Mouse (Mus musculus): ENCODE measurements around the gene Plekhh2. TPM values are rescaled to one million over a fixed set of nuclear protein-coding genes. Genes with fewer than 3 reads are reported as not detected.

Plekhh2 gene
- total and polyA plus RNA-seq, 2 experiments: 0.46 to 0.65 TPM

DNA sequence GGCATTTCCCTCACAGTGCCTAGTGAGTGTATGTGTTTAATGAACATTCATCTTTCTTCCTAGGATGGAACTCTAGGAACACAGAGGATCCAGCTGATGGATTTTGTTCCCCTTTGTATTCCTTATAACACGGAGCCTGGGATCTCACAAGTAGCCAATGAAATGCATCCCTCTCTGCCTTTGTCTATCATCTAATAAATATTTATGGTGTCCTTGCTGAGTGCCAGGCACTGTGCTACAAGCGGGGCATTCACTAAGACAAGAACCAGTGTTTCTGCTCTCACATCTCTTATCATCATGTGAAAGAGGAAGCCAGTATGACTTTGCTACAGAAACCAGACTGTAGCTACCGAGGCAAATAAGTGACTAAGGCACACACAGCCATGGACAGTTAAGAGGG is 3.0 kb upstream of the Plekhh2 start:
- Histone ChIP-seq H3K27ac (replicated peaks; ENCODE audit: insufficient read depth, low read depth, low read length) (no peak overlapping the region), H3K4me3 (ENCODE audit: insufficient read depth, low read depth, low read length) (no peak overlapping the region), H3K9ac (ENCODE audit: low read depth, low read length) (no peak overlapping the region), H3K36me3 (ENCODE audit: control insufficient read depth, insufficient read depth, low read length) (no peaks in the 10 kb centered on the region), H3K4me1 (ENCODE audit: control insufficient read depth, insufficient read depth, low read length) (no peaks in the 10 kb centered on the region), H3K27me3 (ENCODE audit: control insufficient read depth, insufficient read depth, low read length) (peaks cover 10% of the 10 kb centered on the region), H3K79me2 (ENCODE audit: control insufficient read depth, insufficient read depth, low read length) (no peaks in the 10 kb centered on the region)
- 80% methylated on average over 3 of the region's 3 CpGs for WGBS
- DNase-seq (ENCODE audit: extremely low read depth, low read depth, low spot score): no peak
- no peak for TF ChIP-seq CTCF (IDR thresholded peaks at IDR 0.05; ENCODE audit: low read depth, low read length)

DNA sequence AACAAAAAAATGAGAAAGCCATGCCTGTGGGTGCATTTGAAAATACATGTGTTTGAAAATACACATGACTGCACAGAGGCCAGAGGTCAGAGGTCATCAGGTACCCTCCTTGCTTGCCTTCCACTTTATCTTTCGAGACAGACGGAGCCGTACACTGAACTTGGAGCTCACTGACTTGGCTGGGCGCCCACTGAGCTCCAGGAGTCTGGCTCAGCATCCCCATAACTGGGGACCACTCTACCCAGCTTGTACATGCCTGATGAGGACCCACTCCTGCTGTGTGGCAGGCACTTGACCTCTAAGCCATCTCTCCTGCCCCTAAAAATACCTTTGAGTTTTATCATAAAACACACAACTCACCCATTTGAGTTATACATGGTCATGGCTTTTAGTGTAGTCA is 2.5 kb upstream of the Plekhh2 start:
- no peak overlapping the region for H3K27ac ChIP-seq (replicated peaks; ENCODE audit: insufficient read depth, low read depth, low read length)
- no peaks in the 10 kb centered on the region for H3K79me2 ChIP-seq (ENCODE audit: control insufficient read depth, insufficient read depth, low read length)
- DNase-seq (ENCODE audit: extremely low read depth, low read depth, low spot score): no peak
- no peaks in the 10 kb centered on the region for H3K4me1 ChIP-seq (ENCODE audit: control insufficient read depth, insufficient read depth, low read length)
- no peak overlapping the region for H3K9ac ChIP-seq (ENCODE audit: low read depth, low read length)
- no peak for TF ChIP-seq CTCF (IDR thresholded peaks at IDR 0.05; ENCODE audit: low read depth, low read length)
- no peak for TF ChIP-seq POLR2A (IDR thresholded peaks at IDR 0.05; ENCODE audit: extremely low read depth, insufficient read depth, low read length)
- peaks cover 10% of the 10 kb centered on the region for H3K27me3 ChIP-seq (ENCODE audit: control insufficient read depth, insufficient read depth, low read length)
- 67% methylated on average over 4 of the region's 4 CpGs for WGBS
- no peaks in the 10 kb centered on the region for H3K36me3 ChIP-seq (ENCODE audit: control insufficient read depth, insufficient read depth, low read length)
- no peak overlapping the region for H3K4me3 ChIP-seq (ENCODE audit: insufficient read depth, low read depth, low read length)

DNA sequence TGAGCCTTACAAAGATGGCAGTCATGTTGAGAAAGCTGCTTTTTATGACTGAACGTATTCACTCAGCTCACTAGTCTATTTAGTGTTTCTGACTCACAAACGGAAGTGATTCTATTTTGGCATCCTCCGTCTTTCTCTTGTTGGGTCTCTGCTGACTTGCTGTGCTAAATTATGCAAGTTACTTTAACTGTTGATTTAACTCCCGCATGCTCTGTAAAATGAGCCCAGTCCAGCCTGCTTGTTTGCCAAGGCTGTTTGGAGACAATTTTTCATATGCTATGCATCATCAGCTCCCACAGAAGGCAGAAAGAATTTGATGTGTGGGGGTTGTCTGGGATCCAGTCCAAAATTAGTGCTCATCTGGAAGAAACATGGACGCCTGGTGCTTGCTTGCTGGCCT is 1.3 kb upstream of the Plekhh2 start:
- no peaks in the 10 kb centered on the region for H3K79me2 ChIP-seq (ENCODE audit: control insufficient read depth, insufficient read depth, low read length)

DNA sequence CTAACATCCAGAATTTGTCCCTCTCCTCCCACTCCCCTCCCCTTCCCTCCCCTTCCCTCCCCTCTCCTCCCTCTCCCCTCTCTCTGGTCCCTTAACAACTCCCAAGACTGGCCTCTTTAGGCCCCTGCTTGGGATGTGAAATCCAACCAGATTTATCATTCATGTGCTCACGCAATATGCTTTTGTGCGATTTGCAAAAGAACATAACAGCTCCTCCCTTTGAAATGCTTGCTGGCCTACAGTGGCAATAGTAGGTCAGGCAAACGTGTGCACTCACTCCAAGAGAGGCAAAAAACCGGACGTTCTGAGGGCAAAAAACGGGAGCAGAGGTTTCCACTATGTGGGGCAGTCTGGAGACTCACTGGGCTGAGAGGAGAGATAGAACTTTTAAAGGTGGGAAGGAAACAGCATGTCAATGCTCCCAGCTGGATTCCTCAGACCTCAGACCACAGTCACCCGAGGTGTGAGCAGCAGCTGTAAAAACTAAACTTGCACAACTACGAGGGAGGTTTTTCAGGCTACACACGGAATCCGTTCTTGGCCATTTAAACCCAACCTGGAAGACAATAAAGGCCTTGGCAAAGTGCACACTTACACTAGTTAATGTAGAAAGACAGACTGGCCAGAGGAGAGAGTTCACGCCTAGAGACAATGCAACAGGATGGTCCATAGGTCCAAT is 595 bp upstream of the Plekhh2 start:
- Histone ChIP-seq H3K4me1 (ENCODE audit: control insufficient read depth, insufficient read depth, low read length) (no peaks in the 10 kb centered on the region), H3K36me3 (ENCODE audit: control insufficient read depth, insufficient read depth, low read length) (no peaks in the 10 kb centered on the region), H3K9ac (ENCODE audit: low read depth, low read length) (no peak overlapping the region), H3K79me2 (ENCODE audit: control insufficient read depth, insufficient read depth, low read length) (no peaks in the 10 kb centered on the region), H3K4me3 (ENCODE audit: insufficient read depth, low read depth, low read length) (peak overlapping the region; percentile 51; the same call in 1 of the 2 replicates), H3K27ac (replicated peaks; ENCODE audit: insufficient read depth, low read depth, low read length) (no peak overlapping the region), H3K27me3 (ENCODE audit: control insufficient read depth, insufficient read depth, low read length) (peaks cover 10% of the 10 kb centered on the region)
- DNase-seq (ENCODE audit: extremely low read depth, low read depth, low spot score): no peak
- TF ChIP-seq CTCF (IDR thresholded peaks at IDR 0.05; ENCODE audit: low read depth, low read length) (no peak), POLR2A (IDR thresholded peaks at IDR 0.05; ENCODE audit: extremely low read depth, insufficient read depth, low read length) (no peak)
- 68% methylated on average over 11 of the region's 11 CpGs for WGBS

More for the DNA sequence above, 1.3 kb upstream of the Plekhh2 start:
- H3K36me3 ChIP-seq (ENCODE audit: control insufficient read depth, insufficient read depth, low read length): no peaks in the 10 kb centered on the region
- 74% methylated on average over 5 of the region's 5 CpGs for WGBS
- peak; percentile 21 for DNase-seq (ENCODE audit: extremely low read depth, low read depth, low spot score)
- H3K27me3 ChIP-seq (ENCODE audit: control insufficient read depth, insufficient read depth, low read length): peaks cover 10% of the 10 kb centered on the region
- H3K4me1 ChIP-seq (ENCODE audit: control insufficient read depth, insufficient read depth, low read length): no peaks in the 10 kb centered on the region
- no peak overlapping the region for H3K27ac ChIP-seq (replicated peaks; ENCODE audit: insufficient read depth, low read depth, low read length)
- no peak overlapping the region for H3K9ac ChIP-seq (ENCODE audit: low read depth, low read length)
- TF ChIP-seq POLR2A (IDR thresholded peaks at IDR 0.05; ENCODE audit: extremely low read depth, insufficient read depth, low read length) (no peak), CTCF (IDR thresholded peaks at IDR 0.05; ENCODE audit: low read depth, low read length) (no peak)
- H3K4me3 ChIP-seq (ENCODE audit: insufficient read depth, low read depth, low read length): no peak overlapping the region

DNA sequence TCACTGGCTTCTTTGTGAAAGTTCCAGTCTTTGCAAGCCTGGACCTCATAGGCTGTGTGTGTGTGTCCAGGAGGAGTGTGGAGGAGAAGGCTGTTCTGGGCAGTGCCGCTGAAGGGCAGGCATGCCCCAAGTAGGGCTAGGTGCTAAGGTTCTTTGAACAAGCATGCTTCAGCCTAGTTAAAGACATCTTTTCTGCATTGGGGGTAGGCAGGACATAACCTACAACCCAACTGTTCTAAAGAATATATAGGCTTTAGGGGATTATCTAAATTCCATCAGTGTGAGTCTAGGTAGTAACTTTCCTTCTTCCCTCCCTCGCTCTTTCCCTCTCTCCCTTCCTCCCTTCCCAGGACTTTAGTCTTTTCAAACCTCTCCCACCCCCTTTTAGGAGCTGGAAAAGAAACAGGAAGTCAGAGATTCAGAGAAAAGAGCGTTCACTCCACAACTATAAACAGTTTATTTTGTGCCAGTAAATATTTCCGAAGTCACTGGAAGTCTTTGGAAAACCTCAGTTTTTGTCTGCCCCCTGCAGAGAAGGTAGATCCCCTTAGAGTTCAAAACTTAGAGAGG is 906 bp downstream of the Plekhh2 start:
- Histone ChIP-seq H3K4me1 (ENCODE audit: control insufficient read depth, insufficient read depth, low read length) (no peaks in the 10 kb centered on the region), H3K36me3 (ENCODE audit: control insufficient read depth, insufficient read depth, low read length) (no peaks in the 10 kb centered on the region), H3K9ac (ENCODE audit: low read depth, low read length) (0 out of 2 replicates have a peak overlapping the region, but pooled peaks have one; percentile 42), H3K4me3 (ENCODE audit: insufficient read depth, low read depth, low read length) (peak overlapping the region; percentile 51), H3K27me3 (ENCODE audit: control insufficient read depth, insufficient read depth, low read length) (peaks cover 10% of the 10 kb centered on the region), H3K79me2 (ENCODE audit: control insufficient read depth, insufficient read depth, low read length) (no peaks in the 10 kb centered on the region), H3K27ac (replicated peaks; ENCODE audit: insufficient read depth, low read depth, low read length) (no peak overlapping the region)
- no peak for DNase-seq (ENCODE audit: extremely low read depth, low read depth, low spot score)
- WGBS: 57% methylated on average over 4 of the region's 4 CpGs
- TF ChIP-seq CTCF (IDR thresholded peaks at IDR 0.05; ENCODE audit: low read depth, low read length): no peak
- TF ChIP-seq POLR2A (IDR thresholded peaks at IDR 0.05; ENCODE audit: extremely low read depth, insufficient read depth, low read length): no peak

DNA sequence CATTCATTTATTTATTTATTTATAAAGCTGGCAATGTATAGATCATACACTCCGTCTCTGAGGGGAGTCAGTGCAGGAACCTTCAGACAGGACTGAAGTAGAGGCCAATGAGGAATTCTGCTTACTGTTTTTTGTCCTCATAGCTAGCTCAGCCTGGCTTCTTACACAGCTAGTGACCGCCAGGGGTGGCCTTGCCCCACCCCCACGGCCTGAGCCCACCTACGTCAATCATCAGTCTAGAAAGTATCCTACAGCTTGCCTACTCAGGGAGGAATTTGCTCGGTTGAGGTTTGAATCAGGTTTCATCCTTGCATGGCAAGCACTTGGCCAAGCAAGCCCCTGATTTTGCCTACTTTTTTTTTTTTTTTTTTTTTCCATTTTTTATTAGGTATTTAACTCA is 4.2 kb downstream of the Plekhh2 start:
- Histone ChIP-seq H3K27ac (replicated peaks; ENCODE audit: insufficient read depth, low read depth, low read length) (no peak overlapping the region), H3K79me2 (ENCODE audit: control insufficient read depth, insufficient read depth, low read length) (no peaks in the 10 kb centered on the region), H3K9ac (ENCODE audit: low read depth, low read length) (no peak overlapping the region), H3K4me3 (ENCODE audit: insufficient read depth, low read depth, low read length) (no peak overlapping the region), H3K36me3 (ENCODE audit: control insufficient read depth, insufficient read depth, low read length) (no peaks in the 10 kb centered on the region), H3K4me1 (ENCODE audit: control insufficient read depth, insufficient read depth, low read length) (no peaks in the 10 kb centered on the region), H3K27me3 (ENCODE audit: control insufficient read depth, insufficient read depth, low read length) (peaks cover 10% of the 10 kb centered on the region)
- no peak for DNase-seq (ENCODE audit: extremely low read depth, low read depth, low spot score)
- no peak for TF ChIP-seq CTCF (IDR thresholded peaks at IDR 0.05; ENCODE audit: low read depth, low read length)
- TF ChIP-seq POLR2A (IDR thresholded peaks at IDR 0.05; ENCODE audit: extremely low read depth, insufficient read depth, low read length): no peak
- 83% methylated on average over 5 of the region's 5 CpGs for WGBS

Measured in liver, adult 2 months (tissue).